Mouse (Mus musculus): ENCODE data around the gene Zan.

DNA sequence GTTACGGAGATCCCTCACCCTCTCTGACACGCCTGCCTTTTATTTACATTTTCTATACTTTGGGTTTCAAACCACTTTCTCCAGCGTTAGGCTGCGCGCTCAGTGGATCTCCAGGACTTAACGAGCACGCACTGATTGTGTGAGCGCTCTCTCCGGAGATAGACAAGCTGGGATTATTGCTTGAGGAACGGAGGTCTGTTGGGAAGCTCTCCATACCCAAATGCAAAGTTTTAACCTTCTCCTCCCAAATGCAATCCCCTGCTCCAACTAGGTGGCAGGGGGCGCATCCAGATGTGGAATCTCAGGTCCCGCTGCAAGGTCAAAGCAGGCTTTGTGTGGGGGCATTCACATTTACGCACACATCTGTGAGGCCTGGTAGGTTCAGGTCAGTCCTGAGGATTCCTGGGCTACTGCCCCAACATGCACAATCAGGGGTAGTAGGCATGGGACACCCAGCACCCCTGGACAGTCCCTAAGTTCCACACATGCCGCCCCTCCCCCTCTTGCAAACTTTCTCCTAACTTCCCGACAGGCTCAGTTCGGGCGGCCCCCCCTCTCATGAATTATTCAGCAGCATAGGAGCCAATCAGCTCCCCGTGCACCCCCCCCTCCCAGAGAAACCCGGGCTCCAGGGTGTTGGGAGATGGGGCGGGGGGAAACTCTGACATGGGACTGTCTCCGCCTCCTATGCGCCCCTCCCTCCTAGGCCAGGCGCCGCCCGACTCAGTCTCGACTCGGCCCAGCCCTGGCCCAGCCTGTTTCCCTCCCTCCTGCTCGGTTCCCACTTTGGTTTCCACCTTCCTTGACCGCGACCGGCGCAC lies 127.3 kb downstream of the Zan start, which contains the start of gene Ephb4:
- TF ChIP-seq MYOG (IDR thresholded peaks at IDR 0.05; ENCODE audit: control insufficient read depth, extremely low read depth, insufficient read length) = no peak
- no peak for TF ChIP-seq CTCF (IDR thresholded peaks at IDR 0.05; ENCODE audit: control insufficient read depth, insufficient read depth, insufficient read length)
- no peak for TF ChIP-seq MAX (IDR thresholded peaks at IDR 0.05)
- TF ChIP-seq CEBPB (IDR thresholded peaks at IDR 0.05; ENCODE audit: low read depth) = no peak
- TF ChIP-seq USF1 (IDR thresholded peaks at IDR 0.05; ENCODE audit: low read depth) = no peak
- TF ChIP-seq MYOD1 (IDR thresholded peaks at IDR 0.05; ENCODE audit: control insufficient read depth, insufficient read length, low read depth) = no peak
- TF ChIP-seq FOSL1 (IDR thresholded peaks at IDR 0.05; ENCODE audit: insufficient read depth, low read length, poor library complexity, severe bottlenecking) = no peak
